ENCODE assay signal across 9 mouse cellular contexts in the genomic region with DNA sequence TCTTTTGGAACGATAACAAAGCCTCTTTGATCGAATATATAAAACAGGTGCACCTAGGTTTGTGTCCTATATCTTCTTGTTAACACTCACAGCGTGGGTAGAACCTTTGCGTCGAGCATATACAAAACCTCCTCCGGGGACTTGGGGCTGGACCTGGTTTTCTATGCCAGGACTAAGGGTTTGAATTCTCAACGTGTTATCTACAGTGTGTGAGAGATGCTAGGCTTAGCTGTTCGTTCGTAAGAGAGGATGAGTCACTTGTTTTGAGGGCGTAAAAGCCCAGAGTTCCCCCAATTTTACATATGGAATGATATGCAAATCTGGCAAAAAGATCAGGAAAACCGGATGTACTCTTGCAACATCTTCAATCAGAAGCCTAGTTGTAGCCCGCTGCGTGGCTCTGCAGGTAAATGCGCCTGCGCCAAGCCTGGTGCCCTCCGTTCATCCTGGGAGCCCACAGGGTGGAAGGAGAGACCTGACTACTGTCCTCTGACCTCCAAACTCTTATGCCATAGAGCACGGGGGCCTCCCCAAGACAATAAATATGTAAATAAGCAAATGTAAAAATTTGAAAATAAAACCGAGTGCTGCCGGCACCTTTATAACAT. TPM values are rescaled to one million over a fixed set of nuclear protein-coding genes. Genes with fewer than 3 reads are reported as not detected.
DNase-seq lines count a peak whose midpoint lies in the region; ATAC-seq lines count a peak whose summit lies in the region.
"Had no signal": no experiment of that assay in that cellular context is flagged by ENCODE, and none has a peak within 500 bp of the region (broad histone marks: within the 10 kb centered on the region; RNA-seq: fewer than 3 reads in every experiment).

No protein-coding gene starts in this region.

- H3K27ac ChIP-seq in kidney, embryonic 15.5 days, result no peak overlapping the region
- H3K27ac ChIP-seq in midbrain, embryonic 13.5 days, result peak overlapping the region; percentile 78

- ATAC-seq in kidney, embryonic 15.5 days (replicated peaks; ENCODE audit: low FRiP score), result no peak
- peak; percentile 76 for ATAC-seq in midbrain, embryonic 13.5 days
- ATAC-seq: Patski had no signal

- 39% methylated on average over 19 of the region's 19 CpGs for WGBS in kidney, embryonic 15.5 days
- WGBS in midbrain, embryonic 13.5 days, result 40% methylated on average over 19 of the region's 19 CpGs

- H3K9ac ChIP-seq in kidney, embryonic 15.5 days, result peak overlapping the region; percentile 5; the same call in 1 of the 2 replicates
- H3K9ac ChIP-seq in midbrain, embryonic 13.5 days (replicated peaks), result peak overlapping the region; percentile 51

- H3K36me3 ChIP-seq in kidney, embryonic 15.5 days, result 0 out of 2 replicates have a peak, but pooled peaks cover 5% of the 10 kb centered on the region
- H3K36me3 ChIP-seq in midbrain, embryonic 13.5 days, result no peaks in the 10 kb centered on the region

- H3K4me2 ChIP-seq in kidney, embryonic 15.5 days, result peak overlapping the region; percentile 53
- H3K4me2 ChIP-seq in midbrain, embryonic 13.5 days (replicated peaks), result peak overlapping the region; percentile 61

- peaks cover 14% of the 10 kb centered on the region for H3K4me1 ChIP-seq in kidney, embryonic 15.5 days
- H3K4me1 ChIP-seq in midbrain, embryonic 13.5 days (replicated peaks), result no peaks in the 10 kb centered on the region

- H3K9me3 ChIP-seq in kidney, embryonic 15.5 days (replicated peaks), result no peaks in the 10 kb centered on the region
- H3K9me3 ChIP-seq in midbrain, embryonic 13.5 days, result no peaks in the 10 kb centered on the region

- H3K27me3 ChIP-seq in kidney, embryonic 15.5 days, result no peaks in the 10 kb centered on the region
- peaks cover 8% of the 10 kb centered on the region for H3K27me3 ChIP-seq in midbrain, embryonic 13.5 days
- H3K27me3 ChIP-seq: Patski had no signal

- H3K4me3 ChIP-seq in kidney, embryonic 15.5 days (replicated peaks), result peak overlapping the region; percentile 15
- H3K4me3 ChIP-seq in midbrain, embryonic 13.5 days (replicated peaks), result peak overlapping the region; percentile 38

- DNase-seq in kidney, adult 18-20 months, result no peak
- DNase-seq in cerebellum, adult 8-10 months, result peak; percentile 66
- peak; percentile 34 to 49 for DNase-seq in frontal cortex, postnatal 25 days (ENCODE audit: low spot score in 2 of 2)
- DNase-seq in layer of hippocampus, postnatal 10 days (ENCODE audit: low spot score in 2 of 2), result peak; percentile 42 to 56
- peak; percentile 39 to 49 for DNase-seq in thymus, postnatal 36 days
- no peak for DNase-seq in ovary, postnatal 36 days (ENCODE audit: low spot score)

RNA-seq across cellular contexts. Expression of a gene that starts 34.4 kb away (rescaled TPM):
- polyA plus RNA-seq in kidney, embryonic 15.5 days (2015; fragmentation: Nextera tagmentation; extraction: Ambion mirVana), result 47.4 and 49.7 TPM in 2 replicates
- total RNA-seq in layer of hippocampus, postnatal 10 days (2021), result 10 to 100 TPM; 51.5 to 57.3 TPM
- 65.5 and 67.5 TPM in 2 replicates for polyA plus RNA-seq in midbrain, embryonic 13.5 days (2015; fragmentation: Nextera tagmentation; extraction: Ambion mirVana)

RNA-seq across cellular contexts. Expression of a gene that starts 46.8 kb away (rescaled TPM):
- 31.3 and 31.5 TPM in 2 replicates for polyA plus RNA-seq in kidney, embryonic 15.5 days (2015; fragmentation: Nextera tagmentation; extraction: Ambion mirVana)
- total RNA-seq in layer of hippocampus, postnatal 10 days (2021), result 1 to 10 TPM; 5.8 to 6.4 TPM
- 3.3 and 5.7 TPM in 2 replicates for polyA plus RNA-seq in midbrain, embryonic 13.5 days (2015; fragmentation: Nextera tagmentation; extraction: Ambion mirVana)

Comparison
In these comparisons a context has a peak if more than half of its experiments do, and no peak if none do; other contexts are left out.
1. DNase-seq: peak in cerebellum, adult 8-10 months (single experiment), frontal cortex, postnatal 25 days (2 of 2), layer of hippocampus, postnatal 10 days (2 of 2) and thymus, postnatal 36 days (2 of 2); none in kidney, adult 18-20 months (single experiment) and ovary, postnatal 36 days (single experiment).